Mouse (Mus musculus) granulocyte monocyte progenitor cell, adult 5-6 weeks (primary cell): ENCODE results near the gene Trim45. TPM values are rescaled to one million over a fixed set of nuclear protein-coding genes. Genes with fewer than 3 reads are reported as not detected.

Experiments
- ATAC-seq: replicated peaks from 2 replicates; pipeline ENCODE4 v1.8.0; 2016; ENCODE audit warnings: mild to moderate bottlenecking, moderate TSS enrichment, inconsistent platforms; ENCODE audit not compliant: poor library complexity, severe bottlenecking
- total RNA-seq, 2 experiments: library from RNA; stranded (forward) in 1 of 2; stranded (reverse) in 1 of 2; fragments of 200-712, 200-1000 nt in 1 of 2; fragments of >200 nt in 1 of 2; fragmentation: Nextera tagmentation in 1 of 2; gene quantifications; 2 replicates each; pipeline ENCODE4 v1.2.3; 2014 to 2017

The Trim45 gene
- total RNA-seq (2014; fragmentation: Nextera tagmentation) (14.6 and 15.7 TPM in 2 replicates), total RNA-seq (2017) (26.2 and 29.3 TPM in 2 replicates)

DNA sequence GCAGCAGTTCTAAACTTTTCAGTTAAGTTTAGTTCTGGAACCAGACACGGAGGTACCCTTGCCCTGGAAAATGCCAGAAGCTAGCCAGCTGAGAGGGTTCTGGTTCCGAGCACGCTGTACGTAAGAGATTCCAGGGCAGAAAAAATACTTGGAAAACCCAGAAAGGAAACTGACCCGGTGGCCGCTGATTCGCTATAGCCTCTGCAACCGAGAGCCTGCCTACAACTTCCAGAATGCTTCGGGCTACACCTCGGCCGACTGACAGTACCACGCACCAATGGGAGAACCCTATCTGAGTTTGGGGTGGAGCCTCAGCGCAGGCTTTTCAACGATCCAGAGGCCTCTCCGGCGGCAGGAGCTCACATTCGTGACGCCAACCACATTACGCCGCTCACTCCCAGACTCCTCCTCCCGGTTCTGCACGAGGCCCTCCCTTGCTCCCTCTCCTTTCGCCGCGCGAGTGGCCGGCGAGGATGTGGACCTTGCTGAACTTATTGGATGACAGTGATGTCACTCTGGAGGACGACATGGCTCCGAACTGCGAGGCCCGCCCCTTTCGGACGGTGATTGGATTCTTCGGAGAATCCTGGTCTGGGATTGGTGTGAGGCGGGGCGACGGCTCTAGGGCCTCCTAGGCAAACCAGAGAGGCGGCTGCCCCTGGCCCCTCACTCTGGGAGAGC lies at the start of gene Trim45:
TSS of gene Trim45 (plus strand) at position 378 of the 681 bp plus-strand sequence.
- ATAC-seq: peak; percentile 81

DNA sequence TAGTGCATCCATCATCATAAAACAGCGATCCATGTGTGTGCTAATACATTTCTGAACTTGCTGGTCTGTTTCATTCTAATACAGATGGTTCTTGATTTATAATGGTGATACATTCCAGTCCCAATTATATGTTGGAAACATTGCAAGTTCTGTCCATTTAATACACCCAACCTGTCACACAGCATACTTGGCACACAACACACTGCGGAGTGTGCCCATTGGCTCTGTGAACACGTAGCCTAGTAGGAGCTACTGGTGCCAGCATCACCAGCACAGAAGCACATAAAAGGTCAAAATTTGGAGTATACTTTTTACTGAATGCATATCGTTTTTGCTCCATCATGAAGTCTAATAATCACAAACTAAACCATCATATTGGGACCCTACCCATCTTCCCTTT lies 44.9 kb upstream of the Trim45 start:
- ATAC-seq: no peak

DNA sequence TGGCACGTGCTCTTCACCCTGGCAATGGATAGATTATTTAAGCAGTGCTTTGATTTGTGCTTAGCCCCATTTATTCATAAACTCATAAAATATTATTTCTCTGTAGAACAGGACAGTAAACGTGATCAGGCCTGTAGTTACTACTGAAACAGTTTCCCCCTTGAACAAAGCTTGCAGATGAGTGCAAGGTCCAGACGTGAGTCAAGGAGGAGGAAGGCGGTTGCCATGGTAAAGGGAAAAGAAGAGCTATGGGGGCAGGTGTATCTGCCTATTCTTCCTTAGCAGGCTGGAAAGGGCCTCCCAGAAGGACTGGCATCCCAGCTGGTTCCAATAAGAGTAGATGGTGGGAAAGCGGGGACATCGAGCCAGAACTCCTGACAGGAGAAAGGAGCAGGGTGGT lies 40.6 kb upstream of the Trim45 start:
- ATAC-seq: no peak

DNA sequence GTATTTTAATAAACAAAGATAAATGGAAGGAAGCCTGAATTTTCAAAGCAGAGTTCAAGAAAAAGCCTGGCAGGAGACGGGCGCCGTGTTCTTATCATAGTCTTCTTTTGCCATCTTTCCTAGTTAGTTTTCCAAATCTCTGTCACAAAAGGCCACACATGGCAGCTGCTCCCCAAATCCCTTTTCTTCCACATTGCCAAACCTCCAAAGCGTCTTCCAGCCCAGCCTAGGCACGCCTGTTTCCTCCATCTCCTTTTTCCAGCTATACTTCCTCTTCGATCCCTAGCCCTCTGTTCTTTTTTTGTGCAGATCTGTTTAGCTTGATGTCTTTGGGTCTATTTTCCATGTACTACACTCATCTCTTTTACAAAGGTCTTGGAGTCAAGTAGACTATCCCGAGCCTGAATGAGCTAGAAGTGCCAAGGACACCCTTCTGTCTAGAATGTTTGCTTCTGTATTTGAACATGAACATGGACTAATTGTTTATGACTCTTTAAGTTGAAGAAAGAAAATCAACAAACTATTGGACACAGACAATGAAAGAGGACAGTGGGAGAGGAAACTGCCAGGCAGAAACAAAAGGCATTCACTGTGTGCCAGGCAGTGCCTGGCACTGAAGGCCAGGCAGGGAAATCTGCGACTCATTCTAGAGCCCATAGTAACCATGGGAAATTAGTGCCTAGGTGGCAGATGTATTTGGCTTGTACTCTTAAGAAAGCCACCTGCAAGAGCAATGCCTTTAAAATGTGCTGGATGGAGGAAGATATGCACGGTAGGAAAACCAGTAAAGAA lies 40.0 kb upstream of the Trim45 start:
- ATAC-seq: no peak

GRCm38 (mm10) chr3:100889234-100889633 lies 32.8 kb upstream of the Trim45 start:
- ATAC-seq: no peak

DNA sequence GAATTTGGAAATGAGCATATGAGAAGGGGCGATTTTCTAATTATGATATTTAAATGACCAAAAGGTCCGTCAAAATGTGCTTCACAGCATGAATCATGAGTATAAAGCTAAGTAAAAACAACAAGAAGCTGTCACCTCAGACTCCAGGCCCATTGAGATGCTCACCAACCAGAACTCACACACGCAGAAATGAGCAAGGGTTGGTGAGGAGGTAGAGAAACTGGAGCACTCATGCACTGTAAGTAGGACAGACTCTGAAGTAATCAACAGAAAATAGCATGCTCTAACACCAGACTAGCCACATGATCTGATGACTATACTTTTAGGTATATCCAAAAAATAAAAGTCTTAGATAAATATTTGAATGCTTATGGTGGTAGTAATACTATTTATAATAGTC lies 31.6 kb upstream of the Trim45 start:
- ATAC-seq: no peak

GRCm38 (mm10) chr3:100892383-100893335 lies 29.3 kb upstream of the Trim45 start:
- ATAC-seq: no peak

DNA sequence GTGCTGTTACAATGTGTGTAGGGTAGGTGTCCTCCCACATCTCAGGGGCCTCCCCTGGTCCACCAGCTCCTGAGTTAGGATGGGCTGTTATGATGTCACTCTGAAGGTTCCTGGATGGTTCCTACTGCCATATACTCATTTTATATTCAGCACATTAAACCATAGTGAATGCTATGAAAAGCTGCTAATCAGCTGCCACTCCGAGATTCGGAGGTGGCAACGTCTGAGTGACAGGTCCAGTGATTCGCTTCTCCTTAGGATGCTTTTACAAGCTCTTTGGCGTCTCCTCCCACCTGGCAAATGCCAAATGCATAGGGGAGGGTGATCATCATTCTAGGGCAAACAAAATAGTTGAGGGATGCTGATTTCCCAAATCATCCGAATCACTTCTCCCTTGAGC lies 26.5 kb upstream of the Trim45 start:
- no peak for ATAC-seq

GRCm38 (mm10) chr3:100906128-100906527 lies 15.9 kb upstream of the Trim45 start:
- ATAC-seq: peak; percentile 71

DNA sequence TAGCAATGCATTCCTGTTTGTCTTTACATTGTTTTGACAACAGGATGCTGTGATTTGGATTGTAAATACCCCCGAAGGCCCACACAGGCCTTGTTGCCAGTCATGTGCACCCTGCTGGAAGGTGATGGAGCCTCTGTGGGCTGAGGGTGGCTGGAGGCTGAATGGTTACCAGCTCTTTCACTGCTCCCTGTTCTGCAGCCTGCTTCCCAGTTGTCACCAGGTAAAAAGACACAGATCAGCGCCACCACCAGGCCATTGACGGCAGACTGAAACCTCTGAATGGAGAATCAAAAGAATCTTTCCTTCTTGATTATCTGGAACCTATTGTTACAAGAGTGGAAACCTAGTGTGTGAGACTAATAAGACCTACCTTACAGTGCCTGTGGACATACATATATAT lies 15.1 kb upstream of the Trim45 start:
- ATAC-seq: no peak

DNA sequence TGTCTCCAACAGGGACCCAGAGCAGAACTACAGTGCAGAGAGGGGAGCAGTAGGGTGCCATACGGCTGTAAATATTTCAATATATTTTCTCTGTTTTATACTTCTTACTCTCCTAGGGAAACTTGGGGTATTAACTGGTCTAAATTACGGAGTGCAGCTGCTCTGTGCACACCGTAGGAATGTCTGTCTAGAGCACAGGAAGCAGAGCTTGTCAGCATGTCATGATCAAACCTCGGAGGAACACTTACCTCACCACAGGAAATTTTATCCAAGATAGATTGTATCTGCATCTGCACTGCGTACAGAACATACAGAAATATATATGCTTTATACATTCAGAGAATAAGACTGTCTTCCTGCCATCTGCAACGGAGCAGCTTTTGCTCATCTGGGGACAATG lies 13.4 kb upstream of the Trim45 start:
- ATAC-seq: no peak

GRCm38 (mm10) chr3:100910621-100911020 lies 11.4 kb upstream of the Trim45 start:
- ATAC-seq: no peak

GRCm38 (mm10) chr3:100911026-100911425 lies 11.0 kb upstream of the Trim45 start:
- ATAC-seq: no peak

DNA sequence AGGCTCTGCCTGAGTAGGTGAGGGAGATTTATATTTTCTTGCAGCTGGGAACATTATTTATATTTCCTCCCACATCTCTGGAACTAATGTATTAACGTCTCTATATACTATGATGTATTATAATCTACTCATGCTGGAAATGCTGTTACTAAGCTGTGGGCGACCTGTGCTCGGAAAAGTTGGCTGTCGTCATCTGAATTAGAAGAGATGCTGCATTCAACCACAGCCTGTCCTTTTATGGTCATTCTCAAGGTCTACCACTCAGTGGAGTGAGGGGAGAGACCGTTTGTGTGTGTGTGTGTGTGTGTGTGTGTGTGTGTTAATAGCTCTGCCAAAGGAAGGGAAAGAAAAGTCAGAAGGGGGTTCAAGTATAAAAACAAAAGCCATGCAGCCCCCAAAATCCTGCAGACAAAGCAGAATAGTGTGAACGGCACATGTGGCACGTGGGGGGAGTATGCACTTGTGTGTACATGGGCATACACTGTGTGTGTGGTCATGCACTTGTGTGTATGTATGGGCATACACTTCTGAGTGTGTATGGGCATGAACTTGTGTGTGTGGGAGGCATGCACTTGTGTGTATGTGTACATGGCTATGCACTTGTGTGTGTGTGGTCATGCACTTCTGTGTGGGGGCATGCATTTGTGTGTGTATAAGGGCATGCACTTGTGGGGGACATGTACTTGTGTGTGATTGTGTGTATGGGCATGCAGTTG lies 10.3 kb upstream of the Trim45 start:
- ATAC-seq: no peak

DNA sequence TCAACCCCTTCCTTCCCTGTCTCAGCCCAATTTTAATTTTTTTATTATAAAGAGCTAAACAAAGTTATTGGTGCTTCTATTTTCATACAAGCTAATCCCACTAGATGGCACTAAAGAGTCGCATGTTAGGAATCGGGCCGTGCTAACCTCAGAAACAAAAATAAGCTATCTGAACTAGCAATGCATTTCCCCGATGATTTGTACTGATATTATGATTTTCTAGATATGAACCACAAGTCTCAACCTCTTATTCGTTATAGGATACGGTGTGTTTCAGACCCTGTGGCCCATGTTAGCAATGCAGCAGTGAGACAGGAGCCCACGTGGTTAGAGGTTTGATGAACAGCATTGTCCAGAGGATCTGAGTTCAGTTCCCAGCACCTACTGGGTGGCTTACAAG lies 5.2 kb upstream of the Trim45 start:
- peak; percentile 59 for ATAC-seq

DNA sequence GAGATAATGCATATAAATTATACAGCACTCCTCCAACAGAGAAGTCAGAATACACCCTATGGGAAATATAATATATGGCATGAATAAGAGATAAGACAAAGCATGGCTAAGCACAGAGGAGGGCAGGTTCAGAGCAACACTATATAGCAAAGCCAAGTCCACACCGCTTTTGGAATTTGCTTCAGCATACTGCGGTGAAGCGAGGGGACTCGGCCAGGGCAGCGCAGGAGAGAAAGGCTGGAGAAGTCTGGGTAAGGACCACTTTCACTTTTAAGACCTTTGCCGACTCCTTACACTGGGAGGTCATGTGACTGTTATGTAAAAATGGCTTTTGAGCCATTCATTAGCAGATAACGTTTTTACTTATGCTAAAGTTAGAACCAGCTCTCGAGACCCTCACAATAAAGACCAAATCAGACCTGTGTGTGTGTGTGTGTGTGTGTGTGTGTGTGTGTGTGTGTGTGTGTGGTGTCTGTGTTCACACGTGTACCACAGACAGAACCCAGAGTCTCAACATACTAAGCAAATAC lies 1.3 kb upstream of the Trim45 start:
- ATAC-seq: no peak

DNA sequence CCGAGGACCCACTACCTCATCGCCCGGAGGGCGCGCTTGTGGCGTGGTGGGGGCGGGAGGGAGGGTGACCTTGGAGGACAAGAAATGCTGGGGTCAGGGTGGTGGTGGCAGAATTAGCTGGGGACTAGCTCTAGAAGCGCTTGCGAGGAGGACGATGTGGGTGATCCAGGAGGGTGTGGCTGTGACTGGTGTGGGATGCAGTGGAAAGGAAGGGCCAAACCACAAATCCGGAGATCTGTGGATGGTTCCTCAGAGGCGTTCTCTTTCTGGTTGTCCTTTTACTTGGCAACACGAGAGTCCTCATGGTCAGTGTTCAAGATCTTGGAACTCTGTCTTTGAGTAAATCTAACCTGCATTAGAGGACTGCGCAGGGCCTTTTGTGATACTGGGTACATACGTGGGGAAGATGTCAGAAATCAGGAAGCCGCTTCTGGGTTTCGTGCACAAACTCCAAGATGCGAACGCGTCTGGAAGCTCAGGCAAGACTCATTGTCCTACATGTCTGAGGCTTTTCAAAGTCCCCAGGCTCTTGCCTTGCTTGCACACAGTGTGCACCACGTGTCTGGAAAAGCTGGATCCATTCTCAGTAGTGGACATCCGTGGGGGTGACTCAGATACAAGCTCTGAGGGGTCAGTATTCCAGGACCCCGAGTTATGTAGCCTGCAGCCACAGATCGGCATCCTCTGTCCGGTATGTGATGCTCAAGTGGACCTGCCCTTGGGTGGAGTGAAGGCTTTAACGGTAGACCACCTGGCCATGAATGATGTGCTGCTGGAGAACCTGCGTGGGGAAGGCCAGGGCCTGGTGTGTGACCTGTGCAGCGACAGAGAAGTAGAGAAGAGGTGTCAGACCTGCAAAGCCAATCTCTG lies 739 bp downstream of the Trim45 start:
- peak; percentile 28 for ATAC-seq

GRCm38 (mm10) chr3:100924065-100924732 lies 2.2 kb downstream of the Trim45 start:
- ATAC-seq: no peak
